Comparison of ENCODE assay signal across 8 mouse cellular contexts in genomic region chr17:70737424-70737823, GRCm38 (mm10).
DNase-seq lines count a peak whose midpoint lies in the region; ATAC-seq and TF ChIP-seq lines count a peak whose summit lies in the region.

No protein-coding gene starts in this region.

- no peak overlapping the region; the same call in 1 of the 2 replicates for H3K9ac ChIP-seq in embryonic facial prominence, embryonic 11.5 days (replicated peaks; ENCODE audit: low read length)
- no peak overlapping the region for H3K9ac ChIP-seq in heart, adult 2 months (ENCODE audit: low read depth, low read length)
- H3K9ac ChIP-seq in limb, embryonic 13.5 days, result no peak overlapping the region; the same call in 1 of the 2 replicates
- no peak overlapping the region for H3K9ac ChIP-seq in midbrain, embryonic 13.5 days (replicated peaks)

- H3K9me3 ChIP-seq in embryonic facial prominence, embryonic 11.5 days (replicated peaks; ENCODE audit: control insufficient read depth, low read length), result no peaks in the 10 kb centered on the region
- no peaks in the 10 kb centered on the region for H3K9me3 ChIP-seq in limb, embryonic 13.5 days
- no peaks in the 10 kb centered on the region for H3K9me3 ChIP-seq in midbrain, embryonic 13.5 days

- no peaks in the 10 kb centered on the region; the same call in 1 of the 2 replicates for H3K4me1 ChIP-seq in embryonic facial prominence, embryonic 11.5 days (ENCODE audit: control insufficient read depth, insufficient read depth, low read length)
- peaks cover 4% of the 10 kb centered on the region for H3K4me1 ChIP-seq in heart, adult 2 months (ENCODE audit: control insufficient read depth, insufficient read depth, low read length)
- peaks cover 21% of the 10 kb centered on the region for H3K4me1 ChIP-seq in limb, embryonic 13.5 days
- peaks cover 17% of the 10 kb centered on the region for H3K4me1 ChIP-seq in midbrain, embryonic 13.5 days (replicated peaks)

- 7% methylated on average over 6 of the region's 6 CpGs for WGBS in embryonic facial prominence, embryonic 11.5 days
- WGBS in heart, adult 2 months, result 2% methylated on average over 6 of the region's 6 CpGs
- under 1% methylated on average over 6 of the region's 6 CpGs for WGBS in limb, embryonic 13.5 days
- 5% methylated on average over 6 of the region's 6 CpGs for WGBS in midbrain, embryonic 13.5 days

- intact Hi-C loops in heart, adult 2 months (cut with DNase I), result loop anchor here (1.0 to 2.0 kb wide), 2 partner anchors 114 to 231 kb away; no protein-coding TSS in a partner anchor

- peak; percentile 83 for TF ChIP-seq CTCF in heart, adult 2 months (IDR thresholded peaks at IDR 0.05)

- no peak overlapping the region for H3K4me3 ChIP-seq in embryonic facial prominence, embryonic 11.5 days (ENCODE audit: low read depth, low read length)
- peak overlapping the region; percentile 33 for H3K4me3 ChIP-seq in heart, adult 2 months
- peak overlapping the region; percentile 32; the same call in 1 of the 2 replicates for H3K4me3 ChIP-seq in limb, embryonic 13.5 days
- H3K4me3 ChIP-seq in midbrain, embryonic 13.5 days (replicated peaks), result no peak overlapping the region

- peak; percentile 67; the same call in 1 of the 2 replicates for ATAC-seq in embryonic facial prominence, embryonic 11.5 days (replicated peaks; ENCODE audit: insufficient number of reproducible peaks, low FRiP score, low TSS enrichment, low read depth)
- ATAC-seq in limb, embryonic 13.5 days (ENCODE audit: low FRiP score, low read depth), result peak; percentile 35
- peak; percentile 57 for ATAC-seq in midbrain, embryonic 13.5 days

- peak; percentile 82 for DNase-seq in right cerebral cortex, adult 18-20 months
- DNase-seq in right cerebral cortex, postnatal 4 days, result no peak
- peak; percentile 82 for DNase-seq in embryonic facial prominence, embryonic 11.5 days (ENCODE audit: low spot score)
- DNase-seq in heart, adult 2 months, result peak; percentile 73 to 85
- peak; percentile 72 for DNase-seq in kidney, adult 18-20 months
- peak; percentile 55 for DNase-seq in urinary bladder, postnatal 25 days (ENCODE audit: low spot score)

- H3K27me3 ChIP-seq in embryonic facial prominence, embryonic 11.5 days (ENCODE audit: control insufficient read depth, insufficient read depth, low read length), result no peaks in the 10 kb centered on the region
- no peaks in the 10 kb centered on the region for H3K27me3 ChIP-seq in heart, adult 2 months (ENCODE audit: control insufficient read depth, insufficient read depth, low read length)
- no peaks in the 10 kb centered on the region for H3K27me3 ChIP-seq in limb, embryonic 13.5 days
- peaks cover 6% of the 10 kb centered on the region; the same call in 1 of the 2 replicates for H3K27me3 ChIP-seq in midbrain, embryonic 13.5 days

- TF ChIP-seq EP300 in heart, adult 2 months (IDR thresholded peaks at IDR 0.05; ENCODE audit: insufficient read depth, low read depth, low read length), result peak; percentile 91; the same call in 1 of the 2 replicates

- no peaks in the 10 kb centered on the region for H3K36me3 ChIP-seq in embryonic facial prominence, embryonic 11.5 days (replicated peaks; ENCODE audit: control insufficient read depth, insufficient read depth, low read depth, low read length)
- no peaks in the 10 kb centered on the region for H3K36me3 ChIP-seq in heart, adult 2 months (ENCODE audit: control insufficient read depth, insufficient read depth, low read length)
- no peaks in the 10 kb centered on the region for H3K36me3 ChIP-seq in limb, embryonic 13.5 days
- no peaks in the 10 kb centered on the region for H3K36me3 ChIP-seq in midbrain, embryonic 13.5 days

- peak overlapping the region; percentile 41; the same call in 1 of the 2 replicates for H3K27ac ChIP-seq in embryonic facial prominence, embryonic 11.5 days (replicated peaks; ENCODE audit: low read depth, low read length)
- peak overlapping the region; percentile 95 for H3K27ac ChIP-seq in heart, adult 2 months
- H3K27ac ChIP-seq in limb, embryonic 13.5 days, result peak overlapping the region; percentile 67; the same call in 1 of the 2 replicates
- H3K27ac ChIP-seq in midbrain, embryonic 13.5 days, result no peak overlapping the region

- TF ChIP-seq POLR2A in heart, adult 2 months (IDR thresholded peaks at IDR 0.05; ENCODE audit: insufficient read depth, low read depth, low read length), result no peak

- H3K4me2 ChIP-seq in embryonic facial prominence, embryonic 11.5 days (ENCODE audit: low read depth, low read length), result peak overlapping the region; percentile 41
- H3K4me2 ChIP-seq in limb, embryonic 13.5 days (replicated peaks), result peak overlapping the region; percentile 66
- H3K4me2 ChIP-seq in midbrain, embryonic 13.5 days (replicated peaks), result peak overlapping the region; percentile 50

- no peaks in the 10 kb centered on the region for H3K79me2 ChIP-seq in heart, adult 2 months (replicated peaks; ENCODE audit: control insufficient read depth, insufficient read depth, low read length)

Comparison
In these comparisons a context has a peak if more than half of its experiments do, and no peak if none do; other contexts are left out.
1. H3K4me3 ChIP-seq: peak in heart, adult 2 months (single experiment) and limb, embryonic 13.5 days (single experiment); none in embryonic facial prominence, embryonic 11.5 days (single experiment) and midbrain, embryonic 13.5 days (single experiment).
2. Peak in every context shown above with its lines, with median percentiles within 50 percentile points of each other: ATAC-seq and H3K4me2 ChIP-seq.